Mouse (Mus musculus) liver, postnatal 0 days (tissue): ENCODE measurements at regions not wholly inside any gene's neighbourhood (a gene's known extent, or its start where the extent isn't known, plus 50 kb on each side); places are given as distances from the start of the nearest gene placed in this dataset.

Source experiments
- CTCF ChIP-seq: sonication (generic); IDR thresholded peaks from 2 replicates; pipeline ENCODE4 v1.5.1; 2016; ENCODE audit warnings: antibody characterized with exemption, low read depth
- EP300 ChIP-seq: IDR thresholded peaks from 2 replicates; pipeline ENCODE4 v1.6.1; 2016; ENCODE audit warnings: antibody characterized with exemption, low read depth, mild to moderate bottlenecking

GRCm38 (mm10) chr2:137644160-137644559, 527.7 kb upstream of the Jag1 start:
- TF ChIP-seq EP300 (no peak), CTCF (no peak)
